Mouse (Mus musculus): ENCODE measurements around the gene Rnf157. TPM values are rescaled to one million over a fixed set of nuclear protein-coding genes. Genes with fewer than 3 reads are reported as not detected.
"Not testable (repeated sequence)": the region's sequence is repeated elsewhere in the genome, so short reads cannot be mapped to it uniquely, and the experiment has no call there.

Gene Rnf157
- total RNA-seq, 2 experiments from 2014 or later = 241 to 258 TPM

DNA sequence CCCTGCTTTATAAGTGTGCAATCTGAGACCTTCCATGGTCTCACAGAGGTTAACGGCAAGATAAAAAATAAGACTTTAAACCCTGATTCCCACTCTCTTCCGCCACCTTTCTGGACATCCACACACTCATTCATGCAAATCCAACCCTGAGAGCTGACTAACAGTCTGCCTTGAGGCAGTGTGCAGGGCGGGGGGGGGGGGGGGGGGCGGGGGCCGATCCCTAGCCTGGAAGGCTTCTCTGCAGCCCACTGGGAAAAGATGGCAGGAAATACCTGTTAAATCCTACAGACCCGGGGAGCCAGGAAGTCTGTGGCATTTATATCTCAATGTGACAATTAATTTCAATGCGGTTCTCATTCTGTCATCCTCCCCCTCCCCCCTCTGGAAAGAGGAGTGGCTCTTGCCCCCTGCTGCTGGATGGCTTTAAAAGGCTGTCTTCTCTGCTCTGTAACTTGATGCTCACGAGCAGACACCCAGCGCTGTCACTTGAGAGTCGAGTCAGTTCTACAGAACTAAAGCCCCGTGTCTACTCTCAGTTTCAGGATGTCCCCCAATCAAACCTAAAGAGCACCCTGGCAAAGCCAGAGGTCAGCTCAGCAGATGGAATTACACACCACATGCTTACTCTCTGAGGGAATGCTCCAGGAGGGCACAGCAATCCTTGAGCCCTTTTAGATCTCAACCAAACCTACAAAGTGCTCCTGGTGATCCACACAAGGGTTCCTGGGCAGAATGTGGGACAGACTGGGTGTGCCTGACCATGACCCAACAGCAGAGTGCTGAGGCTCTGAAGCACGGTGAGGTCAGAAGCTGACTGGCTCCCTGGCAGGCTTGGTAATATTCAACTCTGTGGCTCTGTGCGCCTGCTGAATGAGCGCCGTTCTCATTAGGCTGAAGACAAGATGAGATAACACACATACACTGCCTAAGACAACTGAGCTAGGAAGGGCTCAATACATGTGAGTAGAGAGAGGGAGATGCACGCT lies 25.5 kb downstream of the Rnf157 start:
- DNase-seq (ENCODE audit: extremely low spot score in 1 of 2, low spot score in 1 of 2) = no peak

DNA sequence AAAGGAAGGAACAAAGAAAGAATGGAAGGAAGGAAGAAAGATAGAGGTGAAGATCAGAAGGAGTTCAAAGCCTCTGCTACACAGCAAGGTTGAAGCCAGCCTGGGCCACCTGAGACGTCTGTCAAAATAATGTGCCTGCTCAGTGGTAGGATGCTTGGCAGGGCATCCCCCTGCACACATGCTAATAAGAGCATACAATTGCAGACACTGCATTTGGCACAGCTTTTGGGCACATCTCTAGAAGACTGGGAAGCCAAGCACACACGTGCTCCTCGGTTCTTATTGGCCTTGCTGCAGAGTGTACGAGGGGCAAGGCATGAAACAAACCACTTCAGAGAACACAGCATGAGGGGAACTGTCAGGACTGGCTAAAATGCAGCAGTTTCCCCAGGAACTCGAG lies 26.8 kb downstream of the Rnf157 start:
- no peak for DNase-seq (ENCODE audit: extremely low spot score in 1 of 2, low spot score in 1 of 2)

DNA sequence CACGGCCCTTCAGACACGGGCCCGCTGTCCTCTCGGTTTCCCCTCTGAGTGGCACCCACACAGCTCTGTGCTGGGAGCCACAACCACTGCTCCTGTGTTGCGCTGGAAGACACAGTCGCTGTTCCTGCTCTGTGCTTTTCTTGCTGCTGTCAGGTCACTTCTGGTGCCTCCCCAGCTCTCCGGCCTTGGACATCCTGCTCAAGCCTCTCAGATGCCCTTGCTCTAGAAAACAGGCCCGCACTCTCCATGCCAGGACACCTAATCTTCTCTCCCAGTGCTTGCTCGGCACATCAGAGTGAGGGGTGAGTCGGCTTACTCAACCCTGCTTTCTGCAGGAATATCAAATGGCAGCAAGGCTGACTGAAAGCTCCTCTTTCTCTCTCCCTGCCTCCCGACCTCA lies 28.7 kb downstream of the Rnf157 start:
- DNase-seq (ENCODE audit: extremely low spot score in 1 of 2, low spot score in 1 of 2) = no peak

DNA sequence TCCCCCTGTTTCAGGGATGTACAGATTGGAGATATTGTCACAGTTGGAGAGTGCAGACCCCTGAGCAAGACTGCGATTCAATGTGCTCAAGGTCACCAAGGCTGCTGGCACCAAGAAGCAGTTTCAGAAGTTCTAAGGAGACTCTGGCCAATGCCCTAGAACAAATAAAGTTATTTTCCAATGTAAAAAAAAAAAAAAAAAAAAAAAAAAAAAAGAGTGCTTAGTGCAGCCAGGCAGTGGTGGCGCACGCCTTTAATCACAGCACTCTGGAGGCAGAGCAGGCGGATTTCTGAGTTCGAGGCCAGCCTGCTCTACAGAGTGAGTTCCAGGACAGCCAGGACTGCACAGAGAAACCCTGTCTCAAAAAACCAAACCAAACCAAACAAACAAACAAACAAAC lies 29.8 kb downstream of the Rnf157 start:
- not testable (repeated sequence) for DNase-seq (ENCODE audit: extremely low spot score in 1 of 2, low spot score in 1 of 2)

DNA sequence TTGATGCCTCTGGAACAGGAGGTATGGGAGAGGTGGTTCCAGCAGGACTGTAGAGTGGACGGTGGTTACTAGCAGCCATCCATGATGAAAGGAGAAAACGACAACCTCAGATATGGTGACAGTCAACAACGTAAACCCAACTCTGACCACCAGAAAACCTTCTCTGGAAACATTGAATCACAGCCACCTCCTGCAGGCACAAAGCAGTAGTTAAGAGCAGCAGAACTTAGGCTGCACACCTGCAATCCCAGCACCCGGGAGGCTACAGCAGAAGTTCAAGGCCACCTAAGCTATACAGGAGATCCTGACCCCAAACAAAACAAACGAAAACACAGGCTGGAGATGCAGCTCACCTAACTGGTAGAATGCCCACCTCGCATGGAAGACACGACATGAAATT lies 32.1 kb downstream of the Rnf157 start:
- DNase-seq (ENCODE audit: extremely low spot score in 1 of 2, low spot score in 1 of 2) = no peak

DNA sequence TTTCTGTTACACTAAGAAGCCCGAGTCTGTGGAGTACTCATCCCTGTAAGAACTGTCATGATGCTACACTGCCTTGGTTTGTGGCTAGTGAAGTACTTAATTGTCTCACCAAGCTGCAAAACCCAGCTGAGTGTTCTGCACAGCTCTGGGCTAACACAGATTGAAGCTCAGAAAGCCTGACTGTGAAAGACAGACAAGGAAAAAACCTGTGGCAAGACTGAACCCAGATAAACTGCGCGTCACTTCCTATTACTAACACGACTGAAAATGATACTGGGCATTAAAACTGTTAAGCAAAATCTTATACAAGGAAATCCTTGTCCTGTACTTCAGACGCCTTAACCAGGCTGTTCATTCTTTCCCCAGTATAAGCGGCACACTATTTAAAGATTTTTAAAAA lies 33.3 kb downstream of the Rnf157 start:
- DNase-seq (ENCODE audit: extremely low spot score in 1 of 2, low spot score in 1 of 2) = no peak

DNA sequence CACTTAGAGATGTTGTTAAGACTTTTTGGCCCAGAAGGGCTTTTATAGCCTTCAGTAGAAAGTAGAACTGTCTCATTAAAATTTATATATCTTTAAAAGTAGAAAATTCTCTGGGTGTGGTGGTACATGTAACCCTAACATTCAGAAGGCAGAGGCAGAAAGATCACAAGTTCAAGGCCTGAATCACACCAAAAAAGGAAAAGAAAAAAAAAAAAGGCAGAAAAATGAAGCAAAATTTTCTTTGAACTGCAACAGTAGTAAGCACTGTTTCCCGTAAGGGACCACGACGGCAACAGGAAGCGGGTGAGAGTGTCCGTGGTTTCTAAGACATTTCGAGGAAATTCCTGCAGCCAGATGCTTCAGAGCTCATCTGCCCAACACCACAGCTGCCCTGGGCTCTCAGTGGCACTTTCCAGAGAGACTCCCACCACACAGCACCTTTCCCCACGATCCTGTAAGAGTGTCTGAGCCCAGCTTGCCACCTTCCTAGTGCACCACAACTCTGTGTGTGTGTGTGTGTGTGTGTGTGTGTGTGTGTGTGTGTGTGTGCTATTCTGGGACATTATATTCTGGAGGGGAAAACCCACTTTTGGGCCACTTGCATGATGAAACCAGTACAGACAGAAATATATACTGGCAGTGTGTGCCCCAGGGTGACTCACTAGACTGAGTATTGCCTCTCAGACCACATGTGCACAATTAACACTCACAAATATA lies 35.7 kb downstream of the Rnf157 start:
- DNase-seq (ENCODE audit: extremely low spot score in 1 of 2, low spot score in 1 of 2) = no peak

DNA sequence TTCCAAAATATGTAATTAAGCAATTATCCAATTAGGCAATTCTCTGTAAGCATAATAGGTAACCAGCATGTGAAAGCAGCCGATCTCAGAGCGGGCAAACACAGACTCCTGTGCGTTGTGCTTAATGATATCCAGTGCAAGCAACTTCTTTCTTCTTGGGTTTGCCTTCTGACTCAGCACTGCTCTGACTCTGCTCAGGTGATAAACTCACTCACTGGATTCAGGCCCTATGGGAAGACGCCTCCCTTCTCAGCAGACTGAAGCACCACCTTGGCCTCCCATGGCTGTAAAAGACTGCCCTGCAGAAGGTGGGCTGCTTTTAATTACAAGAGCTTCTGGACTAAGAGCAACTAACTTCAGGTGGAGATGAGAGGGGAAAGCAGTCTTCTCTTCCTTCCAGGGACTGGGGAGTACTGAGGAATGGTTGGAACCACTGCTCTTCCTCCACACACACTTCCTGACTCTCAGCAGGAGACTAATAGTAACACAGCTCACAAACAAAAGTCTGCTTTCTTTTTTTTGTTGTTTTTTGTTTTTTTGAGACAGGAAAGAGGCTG lies 40.9 kb downstream of the Rnf157 start:
- DNase-seq (ENCODE audit: extremely low spot score in 1 of 2, low spot score in 1 of 2) = no peak

DNA sequence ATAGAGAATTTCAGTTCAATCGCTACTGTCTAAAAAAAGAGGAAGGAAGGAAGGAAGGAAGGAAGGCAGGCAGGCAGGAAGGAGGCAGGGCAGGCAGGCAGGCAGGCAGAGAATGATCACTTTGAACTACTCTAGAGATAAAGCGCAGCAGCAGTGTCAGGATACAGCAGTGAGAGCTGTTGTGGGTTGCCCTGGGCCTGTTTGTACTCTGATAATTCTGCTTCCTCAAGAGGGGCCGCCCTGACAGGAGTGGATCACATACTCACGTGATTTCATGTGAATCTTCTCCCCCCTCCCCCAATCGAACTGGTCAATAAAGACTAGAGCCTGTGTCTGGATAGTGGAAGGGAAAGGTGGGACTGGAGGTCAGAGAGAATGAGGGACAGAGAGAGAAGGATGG lies 43.2 kb downstream of the Rnf157 start:
- no peak for DNase-seq (ENCODE audit: extremely low spot score in 1 of 2, low spot score in 1 of 2)

DNA sequence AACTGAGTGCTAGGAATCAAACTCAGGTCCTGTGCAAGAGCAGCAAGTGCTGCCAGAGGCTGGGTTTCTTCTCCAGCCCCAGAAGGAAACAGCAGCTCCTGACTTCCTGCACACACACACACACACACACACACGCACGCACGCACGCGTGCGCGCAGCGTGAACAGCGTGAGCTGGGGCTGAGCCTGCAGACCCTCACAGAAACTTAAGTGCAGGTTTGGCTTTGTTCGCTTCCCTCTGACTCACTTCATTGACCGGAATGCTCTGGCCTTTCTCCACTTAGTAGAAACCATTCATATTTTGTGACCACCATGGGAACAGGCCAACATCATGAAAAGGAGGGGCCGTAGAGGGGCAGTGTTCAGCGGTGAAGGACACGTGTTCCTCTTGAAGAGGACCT lies 43.8 kb downstream of the Rnf157 start:
- DNase-seq (ENCODE audit: extremely low spot score in 1 of 2, low spot score in 1 of 2) = no peak

DNA sequence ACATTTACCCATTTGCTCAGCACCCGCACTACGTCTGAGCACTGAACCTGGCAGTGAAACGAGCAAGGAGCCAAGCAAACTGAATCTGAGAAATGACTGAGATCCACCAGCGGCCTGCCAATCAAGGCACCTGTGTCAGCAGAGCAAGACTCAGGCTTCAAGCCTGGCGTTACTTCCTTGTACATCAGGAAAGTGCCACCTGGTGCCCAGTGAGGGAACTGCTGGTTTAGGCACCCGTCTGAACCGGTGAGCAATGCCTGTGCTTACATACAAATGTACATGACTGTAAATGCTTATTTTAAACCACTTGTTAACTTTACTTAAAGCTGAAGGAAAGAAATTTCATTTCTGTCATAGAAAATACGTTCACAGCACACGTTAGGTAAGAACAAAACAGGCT lies 44.7 kb downstream of the Rnf157 start:
- peak; percentile 36 to 90 for DNase-seq (ENCODE audit: extremely low spot score in 1 of 2, low spot score in 1 of 2)

DNA sequence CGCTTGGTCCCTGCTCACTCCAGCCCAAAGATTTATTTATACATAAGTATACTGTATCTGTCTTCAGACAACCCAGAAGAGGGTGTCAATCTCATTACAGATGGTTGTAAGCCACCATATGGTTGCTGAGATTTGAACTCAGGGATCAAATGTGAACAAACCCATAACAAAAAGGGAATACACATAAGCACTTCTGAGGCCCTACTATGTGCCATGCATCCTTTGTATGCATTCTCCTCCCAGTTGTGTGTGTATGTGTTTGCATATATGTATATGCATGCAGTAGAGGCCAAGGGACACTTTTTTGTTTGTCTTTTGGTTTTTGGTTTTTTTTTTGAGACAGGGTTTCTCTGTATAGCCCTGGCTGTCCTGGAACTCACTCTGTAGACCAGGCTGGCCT lies 46.2 kb downstream of the Rnf157 start:
- no peak for DNase-seq (ENCODE audit: extremely low spot score in 1 of 2, low spot score in 1 of 2)

DNA sequence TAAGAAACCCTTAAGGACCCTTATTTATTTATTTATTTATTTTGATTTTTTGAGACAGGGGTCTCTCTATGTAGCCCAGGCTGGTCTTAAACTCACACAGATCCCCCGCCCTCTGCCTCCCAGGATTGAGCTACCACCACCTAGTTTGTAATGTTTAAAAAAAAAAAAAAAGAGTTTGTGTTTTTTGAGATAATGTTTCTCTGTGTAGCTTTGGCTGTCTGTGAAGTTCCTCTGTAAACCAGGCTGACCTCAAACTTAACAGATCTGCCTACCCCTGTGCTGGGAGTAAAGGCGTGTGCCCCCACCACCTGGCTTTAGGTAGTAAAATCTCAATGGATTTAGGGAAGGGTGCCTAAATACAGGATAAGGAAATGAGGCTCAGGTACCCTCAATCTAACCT lies 46.7 kb downstream of the Rnf157 start:
- no peak for DNase-seq (ENCODE audit: extremely low spot score in 1 of 2, low spot score in 1 of 2)

DNA sequence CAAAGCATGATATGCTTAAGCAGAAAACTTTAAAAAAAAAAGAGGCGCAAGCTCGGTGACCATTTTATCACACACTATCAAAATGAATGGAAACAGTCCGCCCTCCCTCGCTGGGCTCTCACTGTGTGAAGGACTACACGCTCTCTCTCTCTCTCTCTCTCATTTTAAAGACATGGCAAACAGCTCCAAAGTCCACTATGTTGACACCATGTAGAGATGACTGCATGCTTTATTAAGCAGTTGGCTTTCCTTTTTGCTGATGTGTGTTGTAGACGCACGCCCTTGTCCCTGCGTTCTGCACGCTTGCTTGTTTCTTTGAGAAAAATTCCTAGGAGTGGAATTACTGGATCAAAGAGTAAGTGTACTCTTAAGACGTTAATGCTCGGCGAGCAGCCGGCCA lies 47.4 kb downstream of the Rnf157 start:
- no peak for DNase-seq (ENCODE audit: extremely low spot score in 1 of 2, low spot score in 1 of 2)

DNA sequence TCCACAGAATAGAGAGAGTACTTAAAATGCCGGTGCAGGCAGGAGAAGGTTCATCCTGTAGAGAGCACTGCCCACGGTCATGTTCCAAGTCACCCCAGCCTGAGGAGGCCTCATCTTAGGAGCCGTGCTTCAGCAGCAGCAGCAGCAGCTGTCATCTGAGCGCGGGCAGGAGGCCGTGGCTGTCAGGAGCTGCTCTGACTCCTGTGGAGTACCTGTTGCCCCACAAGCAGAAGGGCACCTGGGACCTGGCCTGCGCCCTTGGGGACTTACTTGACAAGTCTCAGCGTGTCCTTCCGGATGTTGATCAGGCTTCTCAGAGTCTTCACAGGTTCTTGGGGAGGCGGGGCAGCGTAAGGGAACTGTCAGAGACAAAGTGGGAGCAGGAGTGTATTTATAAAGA lies 50.8 kb downstream of the Rnf157 start:
- DNase-seq (ENCODE audit: extremely low spot score in 1 of 2, low spot score in 1 of 2) = no peak

DNA sequence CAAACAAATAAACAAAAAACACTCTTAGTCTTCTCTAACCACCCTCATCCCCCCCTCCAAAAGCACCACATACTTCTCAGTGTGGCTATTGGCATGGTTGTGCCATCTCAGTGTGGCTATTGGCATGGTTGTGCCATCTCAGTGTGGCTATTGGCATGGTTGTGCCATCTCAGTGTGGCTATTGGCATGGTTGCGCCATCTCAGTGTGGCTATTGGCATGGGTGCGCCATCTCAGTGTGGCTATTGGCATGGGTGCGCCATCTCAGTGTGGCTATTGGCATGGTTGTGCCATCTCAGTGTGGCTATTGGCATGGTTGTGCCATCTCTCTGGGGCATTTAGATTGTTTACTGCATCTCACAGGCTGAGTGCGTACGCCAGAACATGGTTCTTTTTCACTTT lies 51.9 kb downstream of the Rnf157 start:
- not testable (repeated sequence) for DNase-seq (ENCODE audit: extremely low spot score in 1 of 2, low spot score in 1 of 2)

DNA sequence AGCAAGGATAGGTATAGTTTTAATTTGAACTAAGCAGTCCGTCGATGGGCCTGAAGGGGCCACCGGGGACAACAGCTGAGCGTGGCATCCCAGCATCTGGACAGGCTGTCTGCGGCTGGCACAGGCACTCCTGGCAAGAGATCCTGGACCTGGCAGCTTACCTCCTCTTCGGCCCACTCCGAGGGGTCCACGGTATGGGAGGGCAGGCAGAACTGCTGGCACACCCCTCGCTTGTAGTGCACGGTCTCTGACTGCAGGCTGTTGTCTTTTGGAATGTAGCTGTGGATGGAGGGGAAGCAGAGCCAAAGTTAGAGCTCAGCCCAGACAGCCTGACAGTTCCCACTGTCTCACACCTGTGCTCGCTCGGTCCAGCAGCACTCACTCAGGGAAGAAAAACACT lies 53.2 kb downstream of the Rnf157 start:
- DNase-seq (ENCODE audit: extremely low spot score in 1 of 2, low spot score in 1 of 2) = no peak

DNA sequence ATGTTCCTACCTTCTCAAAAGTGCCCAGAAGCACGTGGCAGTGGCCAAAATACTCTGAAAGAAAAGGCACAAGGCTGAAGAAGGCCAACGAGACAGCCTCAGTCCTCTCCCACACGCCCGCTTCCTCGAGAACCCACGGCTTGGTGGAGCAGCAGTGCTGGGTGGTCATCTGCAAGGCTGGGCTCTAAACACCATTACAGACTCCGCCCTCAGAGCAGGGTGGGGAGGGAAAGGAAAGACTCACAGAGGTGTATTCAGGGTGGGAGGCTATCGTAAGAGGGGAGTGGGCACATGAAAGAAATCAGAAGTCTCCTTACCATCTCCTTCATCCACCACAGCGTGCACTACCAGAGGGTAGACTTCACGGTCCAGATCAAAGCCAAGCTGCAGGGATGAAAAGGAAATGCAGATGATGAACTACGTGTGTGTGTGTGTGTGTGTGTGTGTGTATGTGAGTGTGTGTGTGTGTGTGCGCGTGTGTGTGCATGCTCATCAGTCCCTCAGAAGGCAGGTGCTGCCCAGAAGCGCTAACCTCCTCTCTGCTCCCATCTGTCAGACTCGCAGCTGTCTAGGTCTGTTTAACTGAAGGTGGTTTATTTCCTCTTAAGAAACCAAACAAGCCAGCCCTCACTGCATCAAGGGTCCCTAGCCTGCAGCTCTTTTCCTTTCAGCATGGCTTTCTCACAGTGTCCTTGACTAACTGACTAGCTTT lies 53.8 kb downstream of the Rnf157 start:
- DNase-seq (ENCODE audit: extremely low spot score in 1 of 2, low spot score in 1 of 2) = no peak

DNA sequence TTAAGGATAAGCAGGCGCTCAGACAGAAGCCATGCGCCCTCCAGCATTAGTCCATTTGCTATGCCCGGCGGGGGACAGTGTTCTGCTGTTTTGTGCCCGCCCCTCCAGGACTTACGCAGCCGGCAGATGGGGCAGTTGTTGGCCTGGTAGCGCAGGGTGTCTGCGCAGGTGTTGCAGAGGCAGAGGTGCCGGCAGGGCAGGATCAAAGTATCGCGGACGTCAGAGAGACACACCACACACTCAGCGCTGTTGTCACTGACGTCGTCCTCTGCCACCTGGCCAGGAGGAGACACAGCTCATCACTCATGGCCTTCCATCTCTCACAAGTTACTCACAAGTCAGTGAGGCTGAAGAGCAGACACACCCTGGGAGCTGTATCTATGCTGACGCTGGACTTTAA lies 58.3 kb downstream of the Rnf157 start:
- no peak for DNase-seq (ENCODE audit: extremely low spot score in 1 of 2, low spot score in 1 of 2)

DNA sequence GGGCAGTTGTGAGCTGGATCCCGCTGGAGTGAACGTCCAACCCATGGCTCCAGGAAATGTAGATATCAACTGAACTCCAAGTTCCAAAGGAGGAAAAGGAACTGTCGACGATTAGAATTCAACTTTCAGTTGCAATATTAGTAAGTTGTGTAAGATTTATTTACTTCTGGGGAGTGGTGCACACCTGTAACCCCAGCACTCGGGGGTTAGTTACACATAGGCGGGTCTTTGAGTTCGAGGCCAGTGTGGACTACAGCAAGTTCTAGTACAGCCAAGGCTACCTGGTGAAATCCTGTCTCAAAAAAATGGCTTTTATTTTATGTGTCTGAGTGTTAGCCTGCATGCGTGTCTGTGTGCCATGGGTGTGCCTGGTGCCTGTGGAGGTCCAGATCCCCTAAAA lies 59.3 kb downstream of the Rnf157 start:
- no peak for DNase-seq (ENCODE audit: extremely low spot score in 1 of 2, low spot score in 1 of 2)

DNA sequence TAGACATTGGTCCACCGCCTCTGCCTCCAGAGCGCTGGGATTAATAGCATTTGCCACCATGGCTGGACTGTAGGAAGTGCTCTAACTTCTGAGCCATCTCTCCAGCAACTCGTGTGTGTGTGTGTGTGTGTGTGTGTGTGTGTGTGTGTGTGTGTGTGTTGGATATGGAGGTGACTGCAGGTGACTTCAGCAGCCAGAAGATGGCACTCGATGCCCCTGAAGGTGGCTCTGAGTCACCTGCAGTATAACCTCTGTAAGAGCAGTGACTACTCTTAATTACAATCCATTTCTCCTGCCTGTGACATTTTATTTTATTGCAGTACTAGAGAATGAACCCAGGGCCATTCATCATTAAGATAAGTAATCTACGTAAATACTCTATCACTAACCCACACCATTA lies 61.5 kb downstream of the Rnf157 start:
- DNase-seq (ENCODE audit: extremely low spot score in 1 of 2, low spot score in 1 of 2) = no peak

All from layer of hippocampus, postnatal 25 days (tissue).